Mouse (Mus musculus): ENCODE measurements around the gene Foxb1.

The Foxb1 gene

DNA sequence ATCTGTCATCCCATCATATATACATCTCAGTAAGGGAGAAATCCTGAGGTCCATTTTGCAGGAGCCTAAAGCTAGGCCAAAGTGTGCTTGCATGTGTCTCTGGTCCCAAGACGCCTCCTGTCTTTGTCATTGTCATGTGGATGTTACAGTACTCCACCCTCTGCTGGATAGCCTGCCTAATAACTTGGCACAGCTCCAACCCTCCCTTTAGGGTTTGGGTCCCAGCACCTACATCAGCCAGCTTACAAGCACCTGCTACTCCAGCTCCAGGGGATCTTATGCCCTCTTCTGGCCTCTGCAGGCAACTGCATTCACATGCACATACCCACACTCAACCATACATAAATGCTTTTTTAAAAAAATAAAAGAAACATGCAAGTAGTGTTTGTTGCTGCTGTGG, 12.8 kb downstream of the Foxb1 start:
- Histone ChIP-seq H3K4me3 (replicated peaks; ENCODE audit: low read length) (no peak overlapping the region), H3K9me3 (ENCODE audit: low read length) (no peaks in the 10 kb centered on the region), H3K27me3 (ENCODE audit: insufficient read depth, low read length) (peaks cover 15% of the 10 kb centered on the region; the same call in 1 of the 2 replicates), H3K36me3 (ENCODE audit: insufficient read depth, low read length) (no peaks in the 10 kb centered on the region), H3K4me1 (replicated peaks; ENCODE audit: low read depth, low read length) (peaks cover 4% of the 10 kb centered on the region)
- no peak for TF ChIP-seq POU5F1 (IDR thresholded peaks at IDR 0.05; ENCODE audit: borderline replicate concordance, low read length)
- TF ChIP-seq CTCF (conservative IDR thresholded peaks at IDR 0.05; ENCODE audit: low read length): peak; percentile 53
- TF ChIP-seq NANOG (IDR thresholded peaks at IDR 0.05; ENCODE audit: borderline replicate concordance, low read length): no peak

DNA sequence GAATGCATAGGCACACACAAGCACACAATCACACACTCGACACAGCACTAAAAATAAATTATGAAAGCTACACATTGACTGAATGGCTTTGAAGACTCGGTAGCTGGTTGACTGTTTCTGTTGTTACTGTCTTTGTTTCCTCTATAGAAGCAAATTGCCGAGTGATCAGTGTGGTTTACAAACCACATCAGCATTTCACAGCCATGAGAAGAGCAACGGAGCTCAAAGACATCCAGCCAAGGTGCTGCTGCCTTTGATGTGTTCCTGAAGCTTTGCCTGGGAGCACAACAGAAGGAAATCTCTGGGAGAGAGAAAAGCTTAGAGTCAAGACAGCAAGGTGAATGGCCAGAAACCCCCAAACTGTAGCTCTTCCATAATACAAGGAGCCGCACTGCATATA, 32.0 kb downstream of the Foxb1 start:
- Histone ChIP-seq H3K9me3 (ENCODE audit: low read length) (peaks cover 5% of the 10 kb centered on the region; the same call in 1 of the 2 replicates), H3K4me1 (replicated peaks; ENCODE audit: low read depth, low read length) (no peaks in the 10 kb centered on the region), H3K27me3 (ENCODE audit: insufficient read depth, low read length) (peaks cover 8% of the 10 kb centered on the region; the same call in 1 of the 2 replicates), H3K36me3 (ENCODE audit: insufficient read depth, low read length) (no peaks in the 10 kb centered on the region), H3K4me3 (replicated peaks; ENCODE audit: low read length) (no peak overlapping the region)
- TF ChIP-seq CTCF (conservative IDR thresholded peaks at IDR 0.05; ENCODE audit: low read length): no peak
- TF ChIP-seq NANOG (IDR thresholded peaks at IDR 0.05; ENCODE audit: borderline replicate concordance, low read length): no peak
- no peak for TF ChIP-seq POU5F1 (IDR thresholded peaks at IDR 0.05; ENCODE audit: borderline replicate concordance, low read length)

DNA sequence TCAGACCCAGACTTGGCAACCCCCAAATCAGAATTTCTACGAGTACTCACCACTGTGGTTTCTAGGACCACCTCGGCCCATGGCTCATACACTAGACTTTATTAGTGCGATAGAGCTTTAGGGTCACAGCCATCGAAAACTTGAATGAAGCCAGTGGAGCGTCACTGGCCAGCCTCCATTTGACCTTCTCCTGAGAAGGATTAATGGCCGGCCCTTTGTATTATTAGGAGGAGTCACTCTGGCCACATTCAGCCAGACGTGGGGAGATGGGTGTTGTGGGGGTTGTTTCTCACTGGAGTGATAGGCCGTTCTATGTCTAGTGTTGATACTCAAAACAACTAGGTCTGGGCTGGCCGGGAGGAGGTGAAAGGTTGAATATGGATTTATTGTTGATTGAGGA, 42.3 kb downstream of the Foxb1 start:
- Histone ChIP-seq H3K36me3 (ENCODE audit: insufficient read depth, low read length) (no peaks in the 10 kb centered on the region), H3K9me3 (ENCODE audit: low read length) (no peaks in the 10 kb centered on the region), H3K27me3 (ENCODE audit: insufficient read depth, low read length) (peaks cover 9% of the 10 kb centered on the region; the same call in 1 of the 2 replicates), H3K4me3 (replicated peaks; ENCODE audit: low read length) (no peak overlapping the region), H3K4me1 (replicated peaks; ENCODE audit: low read depth, low read length) (peaks cover 48% of the 10 kb centered on the region)
- TF ChIP-seq NANOG (IDR thresholded peaks at IDR 0.05; ENCODE audit: borderline replicate concordance, low read length) (no peak), CTCF (conservative IDR thresholded peaks at IDR 0.05; ENCODE audit: low read length) (no peak), POU5F1 (IDR thresholded peaks at IDR 0.05; ENCODE audit: borderline replicate concordance, low read length) (no peak)

DNA sequence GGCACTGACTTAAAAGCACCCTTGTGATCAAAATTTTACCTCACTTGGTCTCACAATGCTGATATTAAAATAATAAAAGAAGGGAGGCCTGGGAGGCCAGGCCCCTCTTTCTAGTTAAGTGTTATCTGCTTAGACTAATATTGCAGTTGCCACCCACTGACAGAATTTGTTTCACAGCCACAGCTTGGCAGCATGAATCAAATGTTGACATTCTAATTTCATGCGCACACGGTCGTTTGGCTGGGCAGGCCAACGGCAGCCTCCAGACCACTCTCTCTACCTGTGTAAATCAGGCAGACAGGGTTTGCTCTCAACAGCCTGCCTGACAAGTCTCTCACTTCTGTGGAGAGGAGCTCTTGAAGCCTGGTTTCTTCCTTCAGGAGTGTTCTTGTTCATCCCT, 44.4 kb downstream of the Foxb1 start:
- no peak for TF ChIP-seq NANOG (IDR thresholded peaks at IDR 0.05; ENCODE audit: borderline replicate concordance, low read length)
- no peak for TF ChIP-seq POU5F1 (IDR thresholded peaks at IDR 0.05; ENCODE audit: borderline replicate concordance, low read length)
- no peak for TF ChIP-seq CTCF (conservative IDR thresholded peaks at IDR 0.05; ENCODE audit: low read length)
- peaks cover 6% of the 10 kb centered on the region; the same call in 1 of the 2 replicates for H3K27me3 ChIP-seq (ENCODE audit: insufficient read depth, low read length)
- H3K4me3 ChIP-seq (replicated peaks; ENCODE audit: low read length): no peak overlapping the region
- no peaks in the 10 kb centered on the region for H3K9me3 ChIP-seq (ENCODE audit: low read length)
- peaks cover 64% of the 10 kb centered on the region for H3K4me1 ChIP-seq (replicated peaks; ENCODE audit: low read depth, low read length)
- no peaks in the 10 kb centered on the region for H3K36me3 ChIP-seq (ENCODE audit: insufficient read depth, low read length)

DNA sequence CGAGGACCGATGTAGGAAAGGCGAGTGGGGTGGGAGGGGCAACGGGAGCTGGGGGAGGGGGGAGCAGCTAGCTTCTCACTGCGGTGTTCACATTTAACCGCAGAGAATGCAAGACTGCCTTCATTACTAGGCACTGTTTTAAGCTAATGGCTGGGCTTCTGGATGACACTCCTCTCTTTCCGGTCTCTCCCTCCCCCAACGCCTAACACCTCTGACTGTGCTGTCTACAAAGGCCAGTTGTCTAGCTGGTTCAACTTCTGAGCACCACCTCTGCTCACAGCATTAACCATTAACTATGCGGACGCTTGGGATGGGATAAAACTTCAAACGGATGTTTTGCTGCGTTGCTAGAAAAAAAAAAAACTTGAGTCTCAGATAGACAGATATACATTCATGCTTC, 45.3 kb downstream of the Foxb1 start:
- no peak for TF ChIP-seq NANOG (IDR thresholded peaks at IDR 0.05; ENCODE audit: borderline replicate concordance, low read length)
- no peak for TF ChIP-seq CTCF (conservative IDR thresholded peaks at IDR 0.05; ENCODE audit: low read length)
- TF ChIP-seq POU5F1 (IDR thresholded peaks at IDR 0.05; ENCODE audit: borderline replicate concordance, low read length): no peak
- Histone ChIP-seq H3K4me3 (replicated peaks; ENCODE audit: low read length) (no peak overlapping the region), H3K9me3 (ENCODE audit: low read length) (peaks cover 1% of the 10 kb centered on the region; the same call in 1 of the 2 replicates), H3K36me3 (ENCODE audit: insufficient read depth, low read length) (no peaks in the 10 kb centered on the region), H3K4me1 (replicated peaks; ENCODE audit: low read depth, low read length) (peaks cover 64% of the 10 kb centered on the region), H3K27me3 (ENCODE audit: insufficient read depth, low read length) (peaks cover 6% of the 10 kb centered on the region; the same call in 1 of the 2 replicates)

DNA sequence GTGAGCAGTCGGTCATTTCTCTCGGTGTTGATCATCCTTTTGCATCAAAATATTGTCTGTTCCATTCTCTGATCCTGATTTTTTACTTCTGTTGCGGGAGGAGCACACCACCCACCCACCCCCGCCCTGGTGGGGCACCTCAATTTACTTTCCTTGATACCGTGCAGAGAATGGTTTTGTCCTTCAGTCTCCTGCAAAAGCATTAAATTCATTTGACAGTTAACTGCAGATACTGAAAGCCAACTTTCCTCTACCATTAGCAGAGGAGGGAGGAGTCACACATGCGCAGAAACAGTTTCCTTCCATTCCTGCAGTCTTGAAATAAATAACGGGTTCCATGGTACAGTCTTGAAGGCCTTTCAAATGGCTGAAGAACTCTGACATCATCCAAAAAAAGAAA, 46.4 kb downstream of the Foxb1 start:
- peaks cover 4% of the 10 kb centered on the region; the same call in 1 of the 2 replicates for H3K9me3 ChIP-seq (ENCODE audit: low read length)
- peaks cover 64% of the 10 kb centered on the region for H3K4me1 ChIP-seq (replicated peaks; ENCODE audit: low read depth, low read length)
- H3K4me3 ChIP-seq (replicated peaks; ENCODE audit: low read length): no peak overlapping the region; the same call in 1 of the 2 replicates
- H3K27me3 ChIP-seq (ENCODE audit: insufficient read depth, low read length): peaks cover 6% of the 10 kb centered on the region; the same call in 1 of the 2 replicates
- TF ChIP-seq CTCF (conservative IDR thresholded peaks at IDR 0.05; ENCODE audit: low read length) (no peak), NANOG (IDR thresholded peaks at IDR 0.05; ENCODE audit: borderline replicate concordance, low read length) (no peak), POU5F1 (IDR thresholded peaks at IDR 0.05; ENCODE audit: borderline replicate concordance, low read length) (no peak)
- H3K36me3 ChIP-seq (ENCODE audit: insufficient read depth, low read length): no peaks in the 10 kb centered on the region

DNA sequence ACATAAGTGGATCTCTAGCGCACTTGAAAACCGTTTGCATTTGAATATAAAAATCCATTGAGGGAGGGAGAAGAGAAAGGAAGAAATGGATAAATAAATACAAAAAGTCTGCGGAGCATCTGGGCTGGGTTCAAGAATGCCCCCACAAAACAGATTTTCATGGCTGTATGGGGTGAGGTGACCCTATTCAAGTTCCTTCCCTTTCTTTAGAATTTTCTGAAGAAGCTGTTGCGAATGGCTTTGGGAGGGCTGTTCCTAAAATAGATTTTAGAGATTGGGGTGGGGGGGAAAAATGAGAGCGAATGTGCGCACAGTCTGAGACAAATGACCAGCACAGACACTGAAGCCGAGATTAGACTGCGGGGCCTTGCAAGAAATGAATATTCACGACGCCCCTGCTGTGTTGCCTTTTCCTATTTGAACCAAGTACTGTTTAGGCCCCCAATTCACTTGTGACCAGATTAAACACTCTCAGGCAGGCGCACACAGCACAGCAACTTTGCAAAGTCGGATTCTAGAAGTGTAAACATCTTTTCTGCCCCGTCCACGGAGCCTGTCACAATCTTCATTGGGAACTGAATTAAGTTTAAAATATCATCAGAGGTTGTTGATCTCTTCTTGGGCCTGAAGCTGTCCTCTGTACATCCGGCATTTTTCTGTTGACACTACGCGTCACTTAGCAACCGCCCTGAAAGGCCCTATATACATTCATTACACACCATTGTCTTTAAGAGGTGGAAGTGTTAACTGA, 47.0 kb downstream of the Foxb1 start:
- TF ChIP-seq POU5F1 (IDR thresholded peaks at IDR 0.05; ENCODE audit: borderline replicate concordance, low read length) (peak; percentile 35; the same call in 1 of the 2 replicates), NANOG (IDR thresholded peaks at IDR 0.05; ENCODE audit: borderline replicate concordance, low read length) (no peak), CTCF (conservative IDR thresholded peaks at IDR 0.05; ENCODE audit: low read length) (no peak)
- peaks cover 64% of the 10 kb centered on the region for H3K4me1 ChIP-seq (replicated peaks; ENCODE audit: low read depth, low read length)

DNA sequence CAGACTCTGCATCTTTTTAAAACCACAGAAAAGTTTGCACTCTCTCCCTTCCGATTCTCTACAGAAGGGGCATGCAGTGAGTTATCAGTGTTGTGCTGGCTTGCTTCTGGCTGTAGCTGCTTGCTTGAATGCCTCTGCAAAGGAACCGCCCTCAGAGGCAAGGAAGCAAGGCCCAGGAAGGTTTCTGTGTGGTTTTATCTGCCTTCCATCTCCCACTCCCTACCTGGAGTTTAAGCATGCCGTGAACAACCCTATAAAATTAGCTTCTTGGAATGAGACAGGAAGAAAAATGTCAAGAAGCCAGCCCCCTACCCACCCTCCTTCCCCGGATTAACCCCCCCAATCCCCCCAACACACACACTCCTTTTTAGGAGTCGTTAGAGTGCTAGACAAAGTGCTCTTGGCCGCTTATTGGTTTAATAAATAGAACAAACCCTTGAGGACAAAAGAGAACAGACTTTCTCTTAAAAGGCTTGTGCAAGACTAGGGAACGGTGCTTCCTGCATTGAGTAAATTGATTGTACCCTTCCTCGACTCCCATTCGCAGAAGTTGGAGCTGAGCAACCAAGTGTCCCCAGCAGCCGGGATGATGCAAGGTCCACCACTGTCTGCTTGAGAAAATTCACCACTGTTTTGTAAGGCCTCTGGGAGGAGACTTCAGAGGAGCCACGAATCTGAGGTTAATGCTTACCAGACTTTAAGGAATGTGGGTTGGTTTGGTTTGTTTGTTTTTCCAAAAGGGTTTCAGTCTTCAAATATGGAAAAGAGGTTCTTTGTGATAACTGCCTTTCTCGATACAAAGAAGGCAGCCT, 47.8 kb downstream of the Foxb1 start:
- Histone ChIP-seq H3K27me3 (ENCODE audit: insufficient read depth, low read length) (peaks cover 6% of the 10 kb centered on the region; the same call in 1 of the 2 replicates), H3K36me3 (ENCODE audit: insufficient read depth, low read length) (no peaks in the 10 kb centered on the region), H3K4me3 (replicated peaks; ENCODE audit: low read length) (no peak overlapping the region), H3K4me1 (replicated peaks; ENCODE audit: low read depth, low read length) (peaks cover 58% of the 10 kb centered on the region), H3K9me3 (ENCODE audit: low read length) (peaks cover 4% of the 10 kb centered on the region; the same call in 1 of the 2 replicates)
- TF ChIP-seq CTCF (conservative IDR thresholded peaks at IDR 0.05; ENCODE audit: low read length) (no peak), NANOG (IDR thresholded peaks at IDR 0.05; ENCODE audit: borderline replicate concordance, low read length) (no peak), POU5F1 (IDR thresholded peaks at IDR 0.05; ENCODE audit: borderline replicate concordance, low read length) (no peak)

More for the DNA sequence above, 47.0 kb downstream of the Foxb1 start:
- Histone ChIP-seq H3K36me3 (ENCODE audit: insufficient read depth, low read length) (no peaks in the 10 kb centered on the region), H3K27me3 (ENCODE audit: insufficient read depth, low read length) (peaks cover 6% of the 10 kb centered on the region; the same call in 1 of the 2 replicates), H3K9me3 (ENCODE audit: low read length) (peaks cover 4% of the 10 kb centered on the region; the same call in 1 of the 2 replicates), H3K4me3 (replicated peaks; ENCODE audit: low read length) (no peak overlapping the region)

Measured in E14TG2a.4 (cell line).